Mouse (Mus musculus): ENCODE data around the gene Gm21981.

- TF ChIP-seq GATA1 (IDR thresholded peaks at IDR 0.05; ENCODE audit: low read length) (no peak), TAL1 (IDR thresholded peaks at IDR 0.05; ENCODE audit: low read length) (no peak)
Observed at GRCm38 (mm10) chr17:47695337-47695710, 1.1 kb upstream of the Gm21981 start.

All from erythroblast, embryonic 14.5 days (primary cell).